Mouse (Mus musculus) MEL (cell line): ENCODE measurements around the gene Tmed10. TPM values are rescaled to one million over a fixed set of nuclear protein-coding genes. Genes with fewer than 3 reads are reported as not detected.

Experiments
- DNase-seq: peaks from one replicate; pipeline ENCODE4 v3.0.0; 2011; ENCODE audit warnings: low read depth, low spot score
- H3K27ac ChIP-seq: 2 replicates; pipeline ENCODE4 v1.5.1; 2012; ENCODE audit warnings: low read depth, mild to moderate bottlenecking, control low read depth, low read length, moderate library complexity; ENCODE audit not compliant: control insufficient read depth
- H3K27me3 ChIP-seq, 2 experiments: fragments of 150-350 bp in 1 of 2; sonication (generic) in 1 of 2; 2 replicates each; pipeline ENCODE4 v1.6.1; 2012; ENCODE audit warnings: low read length in 2 of 2, mild to moderate bottlenecking in 2 of 2, improper control_type of control experiment in 1 of 2, moderate library complexity in 1 of 2; ENCODE audit not compliant: insufficient read depth in 2 of 2, control insufficient read depth in 1 of 2
- H3K36me3 ChIP-seq, 2 experiments: 2 replicates each; pipeline ENCODE4 v1.6.1; 2012 to 2014; ENCODE audit warnings: low read length in 2 of 2, improper control_type of control experiment in 1 of 2, inconsistent platforms in 1 of 2, mild to moderate bottlenecking in 1 of 2; ENCODE audit not compliant: insufficient read depth in 2 of 2, control insufficient read depth in 1 of 2
- H3K4me1 ChIP-seq, 2 experiments: fragments of 150-350 bp in 1 of 2; sonication (generic) in 1 of 2; 2 replicates each; pipeline ENCODE4 v1.6.1; 2012; ENCODE audit warnings: low read length in 2 of 2, improper control_type of control experiment in 1 of 2, mild to moderate bottlenecking in 1 of 2; ENCODE audit not compliant: insufficient read depth in 2 of 2, control insufficient read depth in 1 of 2
- H3K4me3 ChIP-seq, 2 experiments: fragments of 150-350 bp in 1 of 2; sonication (generic) in 1 of 2; 2 replicates each; pipeline ENCODE4 v1.5.1; 2012; ENCODE audit warnings: low read depth in 2 of 2, low read length in 2 of 2, mild to moderate bottlenecking in 2 of 2, moderate library complexity in 2 of 2, control low read depth in 1 of 2, improper control_type of control experiment in 1 of 2; ENCODE audit not compliant: control insufficient read depth in 1 of 2, insufficient read depth in 1 of 2
- H3K79me2 ChIP-seq: 2 replicates; pipeline ENCODE4 v1.6.1; 2012; ENCODE audit warnings: mild to moderate bottlenecking, low read length, moderate library complexity; ENCODE audit not compliant: control insufficient read depth, poor library complexity, insufficient read depth
- H3K9ac ChIP-seq: 2 replicates; pipeline ENCODE4 v1.6.1; 2012; ENCODE audit warnings: low read depth, mild to moderate bottlenecking, control low read depth, low read length, moderate library complexity; ENCODE audit not compliant: control insufficient read depth, poor library complexity, severe bottlenecking
- H3K9me3 ChIP-seq: fragments of 150-350 bp; sonication (generic); replicated peaks from 2 replicates; pipeline ENCODE4 v1.6.1; 2012; ENCODE audit warnings: mild to moderate bottlenecking, low read length, improper control_type of control experiment, moderate library complexity; ENCODE audit not compliant: insufficient read depth
- BHLHE40 ChIP-seq: IDR thresholded peaks from 2 replicates; pipeline ENCODE4 v1.6.1; 2012; ENCODE audit warnings: low read depth, mild to moderate bottlenecking, inconsistent platforms, low read length, improper control_type of control experiment, borderline replicate concordance
- CTCF ChIP-seq, 3 experiments: IDR thresholded peaks in 2 of 3; conservative IDR thresholded peaks in 1 of 3; 2 replicates each; pipeline ENCODE4 v1.5.1; 2011 to 2012; ENCODE audit warnings: low read length in 3 of 3, low read depth in 2 of 3, mild to moderate bottlenecking in 2 of 3, improper control_type of control experiment in 1 of 3, inconsistent platforms in 1 of 3, mixed read lengths in 1 of 3, moderate library complexity in 1 of 3; ENCODE audit not compliant: control insufficient read depth in 1 of 3, insufficient read depth in 1 of 3, poor library complexity in 1 of 3, severe bottlenecking in 1 of 3
- E2F4 ChIP-seq: IDR thresholded peaks from 2 replicates; pipeline ENCODE4 v1.6.1; 2011; ENCODE audit warnings: low read depth, low read length, improper control_type of control experiment, borderline replicate concordance
- EP300 ChIP-seq, 2 experiments: IDR thresholded peaks; 2 replicates each; pipeline ENCODE4 v1.6.1; 2011; ENCODE audit warnings: improper control_type of control experiment in 2 of 2, low read length in 2 of 2, low read depth in 1 of 2, mild to moderate bottlenecking in 1 of 2
- ETS1 ChIP-seq: IDR thresholded peaks from 2 replicates; pipeline ENCODE4 v1.6.1; 2012; ENCODE audit warnings: low read depth, mild to moderate bottlenecking, inconsistent platforms, low read length, improper control_type of control experiment, moderate library complexity
- GABPA ChIP-seq: IDR thresholded peaks from 2 replicates; pipeline ENCODE4 v1.6.1; 2012; ENCODE audit warnings: low read depth, mild to moderate bottlenecking, inconsistent platforms, low read length, improper control_type of control experiment, moderate library complexity
- GATA1 ChIP-seq: IDR thresholded peaks from 2 replicates; pipeline ENCODE4 v1.6.1; 2011; ENCODE audit warnings: low read depth, low read length, improper control_type of control experiment
- HCFC1 ChIP-seq: IDR thresholded peaks from 2 replicates; pipeline ENCODE4 v1.6.1; 2012; ENCODE audit warnings: low read depth, mild to moderate bottlenecking, inconsistent platforms, low read length, improper control_type of control experiment, moderate library complexity
- JUND ChIP-seq: IDR thresholded peaks from 2 replicates; pipeline ENCODE4 v1.6.1; 2011; ENCODE audit warnings: low read depth, mild to moderate bottlenecking, improper control_type of control experiment, low read length
- KAT2A ChIP-seq: conservative IDR thresholded peaks from 2 replicates; pipeline ENCODE4 v1.6.1; 2012; ENCODE audit warnings: low read depth, low read length, improper control_type of control experiment, inconsistent platforms
- MAFK ChIP-seq: IDR thresholded peaks from 2 replicates; pipeline ENCODE4 v1.6.1; 2011; ENCODE audit warnings: low read depth, mild to moderate bottlenecking, low read length, improper control_type of control experiment, borderline replicate concordance
- MAX ChIP-seq: IDR thresholded peaks from 2 replicates; pipeline ENCODE4 v1.6.1; 2011; ENCODE audit warnings: low read length, improper control_type of control experiment
- MEF2A ChIP-seq: IDR thresholded peaks from 2 replicates; pipeline ENCODE4 v1.6.1; 2014; ENCODE audit warnings: low read depth, mild to moderate bottlenecking, inconsistent platforms, low read length, improper control_type of control experiment; ENCODE audit not compliant: poor library complexity, insufficient replicate concordance, severe bottlenecking; ENCODE audit errors: extremely low read depth
- NELFE ChIP-seq: IDR thresholded peaks from 2 replicates; pipeline ENCODE4 v1.6.1; 2011; ENCODE audit warnings: low read depth, low read length, improper control_type of control experiment
- POLR2A ChIP-seq, 2 experiments: IDR thresholded peaks; 2 replicates each; pipeline ENCODE4 v1.6.1; 2011 to 2012; ENCODE audit warnings: low read length in 2 of 2, mild to moderate bottlenecking in 2 of 2, control low read depth in 1 of 2, improper control_type of control experiment in 1 of 2, low read depth in 1 of 2, moderate library complexity in 1 of 2; ENCODE audit not compliant: control insufficient read depth in 1 of 2, insufficient read depth in 1 of 2, poor library complexity in 1 of 2
- POLR2AphosphoS2 ChIP-seq: IDR thresholded peaks from 2 replicates; pipeline ENCODE4 v1.6.1; 2011; ENCODE audit warnings: low read length, improper control_type of control experiment
- POLR2AphosphoS5 ChIP-seq: IDR thresholded peaks from 2 replicates; pipeline ENCODE4 v1.6.1; 2012; ENCODE audit warnings: low read depth, borderline replicate concordance, mild to moderate bottlenecking, inconsistent platforms, low read length, moderate library complexity, mixed read lengths
- SIN3A ChIP-seq: IDR thresholded peaks from 2 replicates; pipeline ENCODE4 v1.6.1; 2012; ENCODE audit warnings: low read length, improper control_type of control experiment, inconsistent platforms
- SMC3 ChIP-seq: IDR thresholded peaks from 2 replicates; pipeline ENCODE4 v1.6.1; 2011; ENCODE audit warnings: low read depth, low read length, improper control_type of control experiment
- TAL1 ChIP-seq: IDR thresholded peaks from 2 replicates; pipeline ENCODE4 v1.6.1; 2012; ENCODE audit warnings: mild to moderate bottlenecking, inconsistent platforms, low read length, moderate library complexity, mixed read lengths
- USF1 ChIP-seq: IDR thresholded peaks from 2 replicates; pipeline ENCODE4 v1.6.1; 2014; ENCODE audit warnings: low read depth, mild to moderate bottlenecking, inconsistent platforms, low read length, improper control_type of control experiment, moderate library complexity
- USF2 ChIP-seq, 2 experiments: IDR thresholded peaks; 2 replicates each; pipeline ENCODE4 v1.6.1; 2011 to 2012; ENCODE audit warnings: improper control_type of control experiment in 2 of 2, low read length in 2 of 2, borderline replicate concordance in 1 of 2, inconsistent platforms in 1 of 2, low read depth in 1 of 2, mild to moderate bottlenecking in 1 of 2; ENCODE audit not compliant: insufficient read depth in 1 of 2
- ZNF384 ChIP-seq: IDR thresholded peaks from 2 replicates; pipeline ENCODE4 v1.6.1; 2012; ENCODE audit warnings: low read depth, mild to moderate bottlenecking, inconsistent platforms, low read length, improper control_type of control experiment
- polyA plus RNA-seq, 2 experiments: library from polyadenylated mRNA; stranded (reverse) in 1 of 2; unstranded in 1 of 2; fragments of >175 nt in 1 of 2; fragments of >200 nt in 1 of 2; gene quantifications; 2 replicates each; pipeline versions ENCODE4 v1.2.1 to v1.2.4; 2012; ENCODE audit warnings: low replicate concordance in 2 of 2, low read depth in 1 of 2; ENCODE audit not compliant: insufficient read length in 2 of 2, insufficient read depth in 1 of 2, missing spikeins in 1 of 2
- total RNA-seq: library from RNA; depleted of rRNA; stranded (reverse); fragments of 300-350 nt; gene quantifications from 2 replicates; pipeline ENCODE4 v1.2.3, GENCODE M21; 2012

Gene Tmed10
- total and polyA plus RNA-seq, 3 experiments: 45.7 to 229 (median 60.2) TPM

GRCm38 (mm10) chr12:85382761-85383680, 8.4 kb upstream of the Tmed10 start:
- DNase-seq: no peak
- Histone ChIP-seq H3K79me2 (no peaks in the 10 kb centered on the region), H3K9ac (no peak overlapping the region), H3K4me1 (peaks cover 2 to 11% of the 10 kb centered on the region in 2 experiments; a peak in 3 of 4 replicates)
- TF ChIP-seq USF2 (IDR thresholded peaks at IDR 0.05; ENCODE audit: borderline replicate concordance in 1 of 2, insufficient read depth in 1 of 2, low read depth in 1 of 2, low read length in 2 of 2): peak in 1 of 2 experiments; percentile 34; a peak in 1 of 4 replicates
- no peak for TF ChIP-seq SMC3
- TF ChIP-seq GATA1: no peak
- peak; percentile 87 for TF ChIP-seq USF1
- TF ChIP-seq BHLHE40: peak; percentile 69; the same call in 1 of the 2 replicates
- TF ChIP-seq POLR2A (IDR thresholded peaks at IDR 0.05; ENCODE audit: control insufficient read depth in 1 of 2, insufficient read depth in 1 of 2, low read depth in 1 of 2, low read length in 2 of 2, poor library complexity in 1 of 2): no peak
- no peak for TF ChIP-seq POLR2AphosphoS2
- no peak for TF ChIP-seq E2F4
- 0 out of 2 replicates have a peak, but pooled peaks have one; percentile 4 for TF ChIP-seq TAL1
- no peak for TF ChIP-seq POLR2AphosphoS5
- TF ChIP-seq SIN3A: no peak
- peak; percentile 34; the same call in 1 of the 2 replicates for TF ChIP-seq MAX
- TF ChIP-seq ETS1: peak; percentile 13; the same call in 1 of the 2 replicates
- TF ChIP-seq CTCF (IDR thresholded peaks at IDR 0.05 in 2 of 3, conservative IDR thresholded peaks at IDR 0.05 in 1 of 3; ENCODE audit: control insufficient read depth in 1 of 3, insufficient read depth in 1 of 3, low read depth in 2 of 3, low read length in 3 of 3, poor library complexity in 1 of 3, severe bottlenecking in 1 of 3): no peak
- no peak for TF ChIP-seq JUND
- no peak for TF ChIP-seq MEF2A
- TF ChIP-seq, all 39 proteins: peak for 6
- no peaks in the 10 kb centered on the region for H3K27me3 ChIP-seq
- peaks cover 0 to 4% of the 10 kb centered on the region in 2 experiments; a peak in 2 of 4 replicates for H3K36me3 ChIP-seq
- no peaks in the 10 kb centered on the region for H3K9me3 ChIP-seq
- H3K4me3 ChIP-seq: no peak overlapping the region
- no peak overlapping the region for H3K27ac ChIP-seq

GRCm38 (mm10) chr12:85381570-85381969, 6.9 kb upstream of the Tmed10 start:
- Histone ChIP-seq H3K4me1 (peaks cover 2 to 11% of the 10 kb centered on the region in 2 experiments; a peak in 2 of 4 replicates), H3K4me3 (no peak overlapping the region), H3K9ac (no peak overlapping the region), H3K27ac (no peak overlapping the region), H3K79me2 (no peaks in the 10 kb centered on the region), H3K36me3 (peaks cover 0 to 4% of the 10 kb centered on the region in 2 experiments; a peak in 2 of 4 replicates), H3K27me3 (no peaks in the 10 kb centered on the region)
- no peak for DNase-seq
- TF ChIP-seq EP300 (IDR thresholded peaks at IDR 0.05; ENCODE audit: low read depth in 1 of 2, low read length in 2 of 2): no peak
- TF ChIP-seq USF2 (IDR thresholded peaks at IDR 0.05; ENCODE audit: borderline replicate concordance in 1 of 2, insufficient read depth in 1 of 2, low read depth in 1 of 2, low read length in 2 of 2): no peak
- TF ChIP-seq NELFE: no peak
- no peak for TF ChIP-seq JUND
- no peak for TF ChIP-seq HCFC1
- TF ChIP-seq GABPA: no peak
- no peak for TF ChIP-seq MAFK
- TF ChIP-seq KAT2A: no peak
- no peak for TF ChIP-seq ZNF384
- no peak for TF ChIP-seq POLR2A (IDR thresholded peaks at IDR 0.05; ENCODE audit: control insufficient read depth in 1 of 2, insufficient read depth in 1 of 2, low read depth in 1 of 2, low read length in 2 of 2, poor library complexity in 1 of 2)
- TF ChIP-seq, all 39 proteins: peak for 0
- no peaks in the 10 kb centered on the region for H3K9me3 ChIP-seq
